Mouse (Mus musculus): ENCODE results near the gene Swi5.
A peak's percentile ranks its signal among the peaks of the same experiment; 100 is the strongest.

Gene Swi5

GRCm38 (mm10) chr2:32287923-32288367, at the start of gene Swi5:
TSS of gene Swi5 (minus strand) at chr2:32288075.
- peak; percentile 100 for DNase-seq (ENCODE audit: low spot score)

- DNase-seq (ENCODE audit: low spot score), result no peak
Observed at GRCm38 (mm10) chr2:32335888-32336287, 48.0 kb upstream of the Swi5 start.

- no peak for DNase-seq (ENCODE audit: low spot score)
Observed at GRCm38 (mm10) chr2:32332159-32332558, 44.3 kb upstream of the Swi5 start.

- DNase-seq (ENCODE audit: low spot score), result peak; percentile 45
Observed at GRCm38 (mm10) chr2:32329531-32329930, 41.7 kb upstream of the Swi5 start.

- DNase-seq (ENCODE audit: low spot score), result peak; percentile 74
Observed at GRCm38 (mm10) chr2:32328911-32329460, 41.1 kb upstream of the Swi5 start.

GRCm38 (mm10) chr2:32327200-32327599, 39.3 kb upstream of the Swi5 start:
- no peak for DNase-seq (ENCODE audit: low spot score)

GRCm38 (mm10) chr2:32325342-32325741, 37.5 kb upstream of the Swi5 start:
- no peak for DNase-seq (ENCODE audit: low spot score)

GRCm38 (mm10) chr2:32324322-32324721, 36.4 kb upstream of the Swi5 start:
- DNase-seq (ENCODE audit: low spot score), result no peak

- DNase-seq (ENCODE audit: low spot score), result no peak
Observed at GRCm38 (mm10) chr2:32322754-32323741, 35.2 kb upstream of the Swi5 start.

- DNase-seq (ENCODE audit: low spot score), result no peak
Observed at GRCm38 (mm10) chr2:32321591-32322298, 33.9 kb upstream of the Swi5 start.

- DNase-seq (ENCODE audit: low spot score), result no peak
Observed at GRCm38 (mm10) chr2:32320721-32321120, 32.8 kb upstream of the Swi5 start.

GRCm38 (mm10) chr2:32319586-32320580, 32.0 kb upstream of the Swi5 start:
- peak; percentile 83 for DNase-seq (ENCODE audit: low spot score)

- DNase-seq (ENCODE audit: low spot score), result peak; percentile 41
Observed at GRCm38 (mm10) chr2:32318709-32319585, 31.1 kb upstream of the Swi5 start.

GRCm38 (mm10) chr2:32317791-32318417, 30.0 kb upstream of the Swi5 start:
- peak; percentile 93 for DNase-seq (ENCODE audit: low spot score)

GRCm38 (mm10) chr2:32316887-32317656, 29.2 kb upstream of the Swi5 start:
- DNase-seq (ENCODE audit: low spot score), result peak; percentile 76

GRCm38 (mm10) chr2:32315751-32316150, 27.9 kb upstream of the Swi5 start:
- DNase-seq (ENCODE audit: low spot score), result peak; percentile 66

GRCm38 (mm10) chr2:32314831-32315230, 27.0 kb upstream of the Swi5 start:
- DNase-seq (ENCODE audit: low spot score), result no peak

- DNase-seq (ENCODE audit: low spot score), result peak; percentile 95
Observed at GRCm38 (mm10) chr2:32312318-32312964, 24.6 kb upstream of the Swi5 start.
